Mouse (Mus musculus) liver, embryonic 16.5 days (tissue): ENCODE data around the gene Macrod2. TPM values are rescaled to one million over a fixed set of nuclear protein-coding genes. Genes with fewer than 3 reads are reported as not detected.

ENCODE experiments used
- ATAC-seq: fragments of 200-750 bp; cut with Nextera tagmentation; 2 replicates; pipeline ENCODE4 v1.8.0; 2017; ENCODE audit warnings: low read depth, mild to moderate bottlenecking, moderate number of reproducible peaks, moderate library complexity
- H3K27ac ChIP-seq: fragments of 300-500 bp; sonication (generic); 2 replicates; pipeline ENCODE4 v1.5.1; 2014; ENCODE audit warnings: mild to moderate bottlenecking, low read length
- H3K27me3 ChIP-seq: fragments of 300-500 bp; sonication (generic); 2 replicates; pipeline ENCODE4 v1.6.1; 2014; ENCODE audit warnings: low read depth, low read length, mixed read lengths; ENCODE audit not compliant: control insufficient read depth, insufficient read depth
- H3K36me3 ChIP-seq: fragments of 300-500 bp; sonication (generic); 2 replicates; pipeline ENCODE4 v1.6.1; 2014; ENCODE audit warnings: mild to moderate bottlenecking; ENCODE audit not compliant: control insufficient read depth, insufficient read depth
- H3K4me1 ChIP-seq: fragments of 300-500 bp; sonication (generic); 2 replicates; pipeline ENCODE4 v1.6.1; 2014; ENCODE audit warnings: low read depth, low read length, mixed read lengths; ENCODE audit not compliant: control insufficient read depth
- H3K4me2 ChIP-seq: fragments of 300-500 bp; sonication (generic); 2 replicates; pipeline ENCODE4 v1.6.1; 2014; ENCODE audit warnings: low read depth, low read length, mixed read lengths
- H3K4me3 ChIP-seq: fragments of 300-500 bp; sonication (generic); 2 replicates; pipeline ENCODE4 v1.5.1; 2014; ENCODE audit warnings: low read depth, mild to moderate bottlenecking, low read length
- H3K9ac ChIP-seq: fragments of 300-500 bp; sonication (generic); 2 replicates; pipeline ENCODE4 v1.6.1; 2014; ENCODE audit warnings: low read depth, low read length
- H3K9me3 ChIP-seq: fragments of 300-500 bp; sonication (generic); replicated peaks from 2 replicates; pipeline ENCODE4 v1.6.1; 2016; ENCODE audit warnings: low read length; ENCODE audit not compliant: control insufficient read depth
- WGBS: fragments of 180-500 bp; shearing (Covaris S2); extraction: QIAGEN DNeasy Blood & Tissue Kit; methylation state at CpG from one replicate; pipeline ENCODE4 v1.1.7; 2014; ENCODE audit not compliant: insufficient replicate concordance; 5-methylcytosine and 5-hydroxymethylcytosine counted together
- polyA plus RNA-seq: library from polyadenylated mRNA; unstranded; fragments of >200 nt; fragmentation: Nextera tagmentation; extraction: Ambion mirVana; gene quantifications from 2 replicates; pipeline ENCODE4 v1.2.1, GENCODE M21; 2015

The Macrod2 gene
- polyA plus RNA-seq, 1 experiment from 2014 or later: 5.5 TPM

- no peaks in the 10 kb centered on the region for H3K9me3 ChIP-seq
- ATAC-seq: no peak
- H3K9ac ChIP-seq: no peak overlapping the region
- no peaks in the 10 kb centered on the region for H3K4me1 ChIP-seq
- H3K27me3 ChIP-seq: no peaks in the 10 kb centered on the region
- WGBS: 64% methylated on average over 6 of the region's 6 CpGs
- H3K4me3 ChIP-seq: no peak overlapping the region
- no peak overlapping the region for H3K27ac ChIP-seq
- no peak overlapping the region for H3K4me2 ChIP-seq
- no peaks in the 10 kb centered on the region for H3K36me3 ChIP-seq
These were observed 1516.8 kb downstream of the Macrod2 start for GRCm38 (mm10) chr2:141911831-141912447.

- H3K4me2 ChIP-seq: no peak overlapping the region
- no peak overlapping the region for H3K4me3 ChIP-seq
- H3K9me3 ChIP-seq: no peaks in the 10 kb centered on the region
- H3K36me3 ChIP-seq: no peaks in the 10 kb centered on the region
- no peak overlapping the region for H3K9ac ChIP-seq
- WGBS: 52% methylated on average over 3 of the region's 3 CpGs
- no peaks in the 10 kb centered on the region for H3K27me3 ChIP-seq
- ATAC-seq: no peak
- no peaks in the 10 kb centered on the region for H3K4me1 ChIP-seq
- no peak overlapping the region for H3K27ac ChIP-seq
These were observed 1518.4 kb downstream of the Macrod2 start for GRCm38 (mm10) chr2:141913486-141913885.

GRCm38 (mm10) chr2:141913894-141914293 is 1518.8 kb downstream of the Macrod2 start:
- Histone ChIP-seq H3K4me3 (no peak overlapping the region), H3K4me1 (no peaks in the 10 kb centered on the region), H3K9me3 (no peaks in the 10 kb centered on the region), H3K27ac (no peak overlapping the region), H3K4me2 (no peak overlapping the region), H3K9ac (no peak overlapping the region), H3K27me3 (no peaks in the 10 kb centered on the region), H3K36me3 (no peaks in the 10 kb centered on the region)
- ATAC-seq: no peak
- WGBS: 60% methylated on average over 6 of the region's 6 CpGs

- Histone ChIP-seq H3K9me3 (no peaks in the 10 kb centered on the region), H3K9ac (no peak overlapping the region), H3K4me2 (no peak overlapping the region), H3K27ac (no peak overlapping the region), H3K36me3 (no peaks in the 10 kb centered on the region), H3K27me3 (no peaks in the 10 kb centered on the region), H3K4me3 (no peak overlapping the region), H3K4me1 (no peaks in the 10 kb centered on the region)
- ATAC-seq: no peak
- 51% methylated on average over 2 of the region's 2 CpGs for WGBS
These were observed 1525.4 kb downstream of the Macrod2 start for GRCm38 (mm10) chr2:141920377-141920992.

GRCm38 (mm10) chr2:141935130-141935529 is 1540.0 kb downstream of the Macrod2 start:
- WGBS: 53% methylated on average over 2 of the region's 2 CpGs
- no peak for ATAC-seq

GRCm38 (mm10) chr2:141954795-141955194 is 1559.7 kb downstream of the Macrod2 start:
- 46% methylated on average over 1 of the region's 1 CpGs for WGBS

More at GRCm38 (mm10) chr2:141935130-141935529, 1540.0 kb downstream of the Macrod2 start:
- Histone ChIP-seq H3K4me1 (no peaks in the 10 kb centered on the region), H3K27me3 (no peaks in the 10 kb centered on the region), H3K9me3 (no peaks in the 10 kb centered on the region), H3K9ac (no peak overlapping the region), H3K27ac (no peak overlapping the region), H3K4me2 (no peak overlapping the region), H3K4me3 (no peak overlapping the region), H3K36me3 (no peaks in the 10 kb centered on the region)

GRCm38 (mm10) chr2:141955197-141955596 is 1560.1 kb downstream of the Macrod2 start:
- Histone ChIP-seq H3K4me3 (no peak overlapping the region), H3K9me3 (no peaks in the 10 kb centered on the region), H3K36me3 (no peaks in the 10 kb centered on the region), H3K4me1 (no peaks in the 10 kb centered on the region), H3K27ac (no peak overlapping the region), H3K9ac (no peak overlapping the region), H3K27me3 (no peaks in the 10 kb centered on the region), H3K4me2 (no peak overlapping the region)
- no peak for ATAC-seq
- 34% methylated on average over 3 of the region's 3 CpGs for WGBS

More at GRCm38 (mm10) chr2:141954795-141955194, 1559.7 kb downstream of the Macrod2 start:
- no peak overlapping the region for H3K27ac ChIP-seq
- no peaks in the 10 kb centered on the region for H3K27me3 ChIP-seq
- H3K4me2 ChIP-seq: no peak overlapping the region
- no peak overlapping the region for H3K9ac ChIP-seq
- H3K4me3 ChIP-seq: no peak overlapping the region
- H3K9me3 ChIP-seq: no peaks in the 10 kb centered on the region
- no peaks in the 10 kb centered on the region for H3K36me3 ChIP-seq
- no peak for ATAC-seq
- no peaks in the 10 kb centered on the region for H3K4me1 ChIP-seq

GRCm38 (mm10) chr2:141962868-141963267 is 1567.8 kb downstream of the Macrod2 start:
- WGBS: 34% methylated on average over 1 of the region's 1 CpGs
- H3K27me3 ChIP-seq: no peaks in the 10 kb centered on the region
- H3K36me3 ChIP-seq: no peaks in the 10 kb centered on the region
- H3K9me3 ChIP-seq: no peaks in the 10 kb centered on the region
- H3K9ac ChIP-seq: no peak overlapping the region
- no peak for ATAC-seq
- no peaks in the 10 kb centered on the region for H3K4me1 ChIP-seq
- H3K4me3 ChIP-seq: no peak overlapping the region
- H3K27ac ChIP-seq: no peak overlapping the region
- no peak overlapping the region for H3K4me2 ChIP-seq

- Histone ChIP-seq H3K27me3 (no peaks in the 10 kb centered on the region), H3K27ac (no peak overlapping the region), H3K4me3 (no peak overlapping the region), H3K36me3 (no peaks in the 10 kb centered on the region), H3K9me3 (no peaks in the 10 kb centered on the region), H3K9ac (no peak overlapping the region), H3K4me2 (no peak overlapping the region), H3K4me1 (no peaks in the 10 kb centered on the region)
- WGBS: 58% methylated on average over 7 of the region's 7 CpGs
- no peak for ATAC-seq
These were observed 1588.7 kb downstream of the Macrod2 start for GRCm38 (mm10) chr2:141983664-141984395.
